Mouse (Mus musculus): Measurements from ENCODE around the gene Ttc39a.

GRCm38 (mm10) chr4:109427058-109427457, 20.6 kb downstream of the Ttc39a start:
- no peak for TF ChIP-seq CTCF (IDR thresholded peaks at IDR 0.05; ENCODE audit: control insufficient read depth, insufficient read depth, insufficient read length)
- no peak for TF ChIP-seq MAX (IDR thresholded peaks at IDR 0.05)
- no peak for TF ChIP-seq USF1 (IDR thresholded peaks at IDR 0.05; ENCODE audit: low read depth)
- TF ChIP-seq FOSL1 (IDR thresholded peaks at IDR 0.05; ENCODE audit: insufficient read depth, low read length, poor library complexity, severe bottlenecking): no peak

All from C2C12 (cell line).